Mouse (Mus musculus) left cerebral cortex, adult 2 months (tissue): ENCODE measurements around the gene Mtmr3. TPM values are rescaled to one million over a fixed set of nuclear protein-coding genes. Genes with fewer than 3 reads are reported as not detected.
A peak's percentile ranks its signal among the peaks of the same experiment; 100 is the strongest.
"Not testable (repeated sequence)": the region's sequence is repeated elsewhere in the genome, so short reads cannot be mapped to it uniquely, and the experiment has no call there.

Experiments used
- DNase-seq, 2 experiments: peaks; one replicate each; pipeline ENCODE4 v3.0.0; 2021 to 2022; ENCODE audit warnings: low spot score in 2 of 2, mixed read lengths in 1 of 2; ENCODE audit errors: extremely low spot score in 1 of 2
- H3K27ac ChIP-seq: fragments of 200-600 bp; 2 replicates; pipeline ENCODE4 v1.8.1; 2022
- H3K4me3 ChIP-seq: fragments of 200-600 bp; 2 replicates; pipeline ENCODE4 v1.8.1; 2022
- CTCF ChIP-seq: fragments of 200-600 bp; IDR thresholded peaks from 2 replicates; pipeline ENCODE4 v1.8.1; 2022; ENCODE audit warnings: antibody characterized with exemption, mild to moderate bottlenecking, moderate library complexity
- intact Hi-C: fragments of 180-260 bp; cut with DNase I; formaldehyde crosslinking; loops from one replicate; pipeline ENCODE4 v1.15.1; 2025
- total RNA-seq, 2 experiments: library from RNA; stranded (reverse); gene quantifications; 2 replicates each; pipeline ENCODE4 v1.2.3; 2021

Mtmr3 gene
- total RNA-seq, 2 experiments from 2014 or later, result 67.3 to 72.7 TPM

GRCm38 (mm10) chr11:4598411-4598810 is 3.7 kb upstream of the Mtmr3 start:
- no peak for TF ChIP-seq CTCF
- intact Hi-C loops, result no loop called here
- Histone ChIP-seq H3K4me3 (no peak overlapping the region), H3K27ac (no peak overlapping the region)
- DNase-seq, result no peak

GRCm38 (mm10) chr11:4593849-4594607 is 635 bp downstream of the Mtmr3 start:
- Histone ChIP-seq H3K4me3 (peak overlapping the region; percentile 84), H3K27ac (peak overlapping the region; percentile 95)
- TF ChIP-seq CTCF, result no peak; the same call in 1 of the 2 replicates
- DNase-seq, result no peak
- intact Hi-C loops, result loop anchor here (2.0 to 5.0 kb wide), 3 partner anchors 43 to 253 kb away; partner anchors contain the start of genes Ascc2, Nf2, Uqcr10 and Zmat5

- Histone ChIP-seq H3K4me3 (peak overlapping the region; percentile 84), H3K27ac (no peak overlapping the region)
- intact Hi-C loops, result loop anchor here (5.0 kb wide), 2 partner anchors 109 to 254 kb away; partner anchors contain the start of genes Nf2, Uqcr10 and Zmat5
- no peak for DNase-seq
- no peak for TF ChIP-seq CTCF
Measured at GRCm38 (mm10) chr11:4593491-4593848, 1.2 kb downstream of the Mtmr3 start.

GRCm38 (mm10) chr11:4591811-4592210 is 2.9 kb downstream of the Mtmr3 start:
- Histone ChIP-seq H3K27ac (no peak overlapping the region), H3K4me3 (no peak overlapping the region)
- no peak for DNase-seq
- TF ChIP-seq CTCF, result no peak
- intact Hi-C loops, result loop anchor here (5.0 kb wide), 2 partner anchors 110 to 255 kb away; partner anchors contain the start of genes Nf2, Uqcr10 and Zmat5

GRCm38 (mm10) chr11:4578682-4579081 is 16.0 kb downstream of the Mtmr3 start:
- no peak for TF ChIP-seq CTCF
- intact Hi-C loops, result no loop called here
- H3K27ac ChIP-seq, result peak overlapping the region; percentile 54

GRCm38 (mm10) chr11:4577079-4577478 is 17.6 kb downstream of the Mtmr3 start:
- DNase-seq, result no peak
- TF ChIP-seq CTCF, result no peak
- no peak overlapping the region for H3K4me3 ChIP-seq
- intact Hi-C loops, result no loop called here
- H3K27ac ChIP-seq, result no peak overlapping the region

More at GRCm38 (mm10) chr11:4578682-4579081, 16.0 kb downstream of the Mtmr3 start:
- DNase-seq, result peak; percentile 38 to 46
- H3K4me3 ChIP-seq, result no peak overlapping the region

GRCm38 (mm10) chr11:4576090-4576732 is 18.5 kb downstream of the Mtmr3 start:
- H3K27ac ChIP-seq, DNase-seq, intact Hi-C loops, H3K4me3 ChIP-seq: not testable (repeated sequence)

- Histone ChIP-seq H3K27ac (no peak overlapping the region), H3K4me3 (no peak overlapping the region)
- no peak for TF ChIP-seq CTCF
- intact Hi-C loops, result no loop called here
- peak in 1 of 2 experiments; percentile 14 for DNase-seq
Measured at GRCm38 (mm10) chr11:4571491-4571901, 23.2 kb downstream of the Mtmr3 start.

GRCm38 (mm10) chr11:4566333-4566732 is 28.3 kb downstream of the Mtmr3 start:
- TF ChIP-seq CTCF, result no peak
- DNase-seq, result no peak
- Histone ChIP-seq H3K4me3 (no peak overlapping the region), H3K27ac (no peak overlapping the region)
- intact Hi-C loops, result no loop called here

GRCm38 (mm10) chr11:4565545-4565944 is 29.1 kb downstream of the Mtmr3 start:
- TF ChIP-seq CTCF, result no peak
- intact Hi-C loops, result no loop called here
- no peak for DNase-seq

GRCm38 (mm10) chr11:4553274-4554063 is 41.2 kb downstream of the Mtmr3 start:
- TF ChIP-seq CTCF, result no peak
- intact Hi-C loops, result no loop called here
- Histone ChIP-seq H3K4me3 (no peak overlapping the region), H3K27ac (no peak overlapping the region)
- DNase-seq, result no peak

More at GRCm38 (mm10) chr11:4565545-4565944, 29.1 kb downstream of the Mtmr3 start:
- Histone ChIP-seq H3K4me3 (no peak overlapping the region), H3K27ac (no peak overlapping the region)

- no peak for TF ChIP-seq CTCF
- no peak overlapping the region for H3K27ac ChIP-seq
- no peak overlapping the region for H3K4me3 ChIP-seq
- intact Hi-C loops, result no loop called here
- DNase-seq, result no peak
Measured at GRCm38 (mm10) chr11:4547569-4547968, 47.1 kb downstream of the Mtmr3 start.
